Mouse (Mus musculus): ENCODE results near the gene Ndc80. TPM values are rescaled to one million over a fixed set of nuclear protein-coding genes. Genes with fewer than 3 reads are reported as not detected.

Gene Ndc80
- polyA plus RNA-seq, 1 experiment from 2014 or later = 10.3 TPM

GRCm38 (mm10) chr17:71495784-71496183 is 30.9 kb downstream of the Ndc80 start:
- Histone ChIP-seq H3K4me1 (replicated peaks) (no peaks in the 10 kb centered on the region), H3K36me3 (peaks cover 19% of the 10 kb centered on the region; the same call in 1 of the 2 replicates), H3K4me3 (no peak overlapping the region), H3K9me3 (no peaks in the 10 kb centered on the region), H3K27me3 (no peaks in the 10 kb centered on the region), H3K9ac (no peak overlapping the region), H3K4me2 (no peak overlapping the region), H3K27ac (no peak overlapping the region)
- WGBS = 93% methylated on average over 4 of the region's 4 CpGs
- no peak for ATAC-seq (ENCODE audit: low FRiP score)

- Histone ChIP-seq H3K4me3 (no peak overlapping the region), H3K36me3 (peaks cover 6% of the 10 kb centered on the region; the same call in 1 of the 2 replicates), H3K9ac (no peak overlapping the region), H3K27ac (no peak overlapping the region), H3K4me2 (no peak overlapping the region), H3K27me3 (no peaks in the 10 kb centered on the region), H3K4me1 (replicated peaks) (no peaks in the 10 kb centered on the region), H3K9me3 (no peaks in the 10 kb centered on the region)
- WGBS = 80% methylated on average over 4 of the region's 4 CpGs
- no peak for ATAC-seq (ENCODE audit: low FRiP score)
Measured at GRCm38 (mm10) chr17:71491332-71491686, 35.3 kb downstream of the Ndc80 start.

GRCm38 (mm10) chr17:71490666-71491331 is 35.9 kb downstream of the Ndc80 start:
- no peak overlapping the region for H3K9ac ChIP-seq
- no peaks in the 10 kb centered on the region for H3K4me1 ChIP-seq (replicated peaks)
- no peak overlapping the region for H3K4me3 ChIP-seq
- 87% methylated on average over 9 of the region's 9 CpGs for WGBS
- H3K36me3 ChIP-seq = peaks cover 5% of the 10 kb centered on the region; the same call in 1 of the 2 replicates
- no peak overlapping the region for H3K4me2 ChIP-seq
- ATAC-seq (ENCODE audit: low FRiP score) = no peak
- H3K9me3 ChIP-seq = no peaks in the 10 kb centered on the region
- no peak overlapping the region for H3K27ac ChIP-seq
- no peaks in the 10 kb centered on the region for H3K27me3 ChIP-seq

- H3K4me3 ChIP-seq = no peak overlapping the region
- H3K9ac ChIP-seq = no peak overlapping the region
- ATAC-seq (ENCODE audit: low FRiP score) = no peak
- no peaks in the 10 kb centered on the region for H3K9me3 ChIP-seq
- WGBS = 84% methylated on average over 9 of the region's 9 CpGs
- no peaks in the 10 kb centered on the region for H3K36me3 ChIP-seq
- H3K27me3 ChIP-seq = no peaks in the 10 kb centered on the region
- no peak overlapping the region for H3K4me2 ChIP-seq
- no peak overlapping the region for H3K27ac ChIP-seq
- H3K4me1 ChIP-seq (replicated peaks) = no peaks in the 10 kb centered on the region
Measured at GRCm38 (mm10) chr17:71489703-71490461, 36.8 kb downstream of the Ndc80 start.

- Histone ChIP-seq H3K27ac (peak overlapping the region; percentile 9; the same call in 1 of the 2 replicates), H3K4me1 (replicated peaks) (no peaks in the 10 kb centered on the region), H3K4me2 (no peak overlapping the region), H3K9ac (no peak overlapping the region), H3K9me3 (no peaks in the 10 kb centered on the region), H3K27me3 (no peaks in the 10 kb centered on the region), H3K36me3 (no peaks in the 10 kb centered on the region), H3K4me3 (no peak overlapping the region)
- ATAC-seq (ENCODE audit: low FRiP score) = no peak
- 54% methylated on average over 8 of the region's 8 CpGs for WGBS
Measured at GRCm38 (mm10) chr17:71486231-71486851, 40.3 kb downstream of the Ndc80 start.

- Histone ChIP-seq H3K4me2 (no peak overlapping the region), H3K4me3 (no peak overlapping the region), H3K27ac (peak overlapping the region; percentile 9; the same call in 1 of the 2 replicates), H3K9me3 (no peaks in the 10 kb centered on the region), H3K27me3 (no peaks in the 10 kb centered on the region), H3K36me3 (no peaks in the 10 kb centered on the region), H3K9ac (no peak overlapping the region; the same call in 1 of the 2 replicates), H3K4me1 (replicated peaks) (no peaks in the 10 kb centered on the region)
- WGBS = 64% methylated on average over 12 of the region's 12 CpGs
- no peak for ATAC-seq (ENCODE audit: low FRiP score)
Measured at GRCm38 (mm10) chr17:71485791-71486230, 40.8 kb downstream of the Ndc80 start.

- ATAC-seq (ENCODE audit: low FRiP score) = no peak
- Histone ChIP-seq H3K4me3 (no peak overlapping the region), H3K36me3 (no peaks in the 10 kb centered on the region), H3K9ac (no peak overlapping the region), H3K27me3 (no peaks in the 10 kb centered on the region), H3K4me2 (no peak overlapping the region), H3K9me3 (no peaks in the 10 kb centered on the region), H3K27ac (no peak overlapping the region), H3K4me1 (replicated peaks) (no peaks in the 10 kb centered on the region)
- WGBS = 89% methylated on average over 5 of the region's 5 CpGs
Measured at GRCm38 (mm10) chr17:71484711-71485110, 41.9 kb downstream of the Ndc80 start.

- no peaks in the 10 kb centered on the region for H3K27me3 ChIP-seq
- H3K4me1 ChIP-seq (replicated peaks) = no peaks in the 10 kb centered on the region
- no peak overlapping the region for H3K27ac ChIP-seq
- no peak overlapping the region for H3K9ac ChIP-seq
- 89% methylated on average over 7 of the region's 7 CpGs for WGBS
- no peak overlapping the region for H3K4me2 ChIP-seq
- no peak overlapping the region for H3K4me3 ChIP-seq
- ATAC-seq (ENCODE audit: low FRiP score) = no peak
- H3K9me3 ChIP-seq = no peaks in the 10 kb centered on the region
- H3K36me3 ChIP-seq = no peaks in the 10 kb centered on the region
Measured at GRCm38 (mm10) chr17:71483418-71484060, 43.1 kb downstream of the Ndc80 start.

- Histone ChIP-seq H3K36me3 (peaks cover 4% of the 10 kb centered on the region; the same call in 1 of the 2 replicates), H3K27ac (no peak overlapping the region), H3K9ac (no peak overlapping the region), H3K4me2 (no peak overlapping the region), H3K9me3 (no peaks in the 10 kb centered on the region), H3K27me3 (no peaks in the 10 kb centered on the region), H3K4me1 (replicated peaks) (peaks cover 9% of the 10 kb centered on the region), H3K4me3 (no peak overlapping the region)
- no peak for ATAC-seq (ENCODE audit: low FRiP score)
- WGBS = 78% methylated on average over 5 of the region's 5 CpGs
Measured at GRCm38 (mm10) chr17:71479381-71479901, 47.2 kb downstream of the Ndc80 start.

GRCm38 (mm10) chr17:71477481-71477880 is 49.2 kb downstream of the Ndc80 start:
- Histone ChIP-seq H3K9ac (no peak overlapping the region), H3K27me3 (no peaks in the 10 kb centered on the region), H3K36me3 (peaks cover 4% of the 10 kb centered on the region; the same call in 1 of the 2 replicates), H3K4me3 (no peak overlapping the region), H3K4me2 (no peak overlapping the region), H3K9me3 (no peaks in the 10 kb centered on the region), H3K4me1 (replicated peaks) (peaks cover 24% of the 10 kb centered on the region), H3K27ac (no peak overlapping the region)
- no peak for ATAC-seq (ENCODE audit: low FRiP score)
- WGBS = 93% methylated on average over 8 of the region's 8 CpGs

- peaks cover 25% of the 10 kb centered on the region for H3K4me1 ChIP-seq (replicated peaks)
- H3K9me3 ChIP-seq = no peaks in the 10 kb centered on the region
- no peaks in the 10 kb centered on the region for H3K27me3 ChIP-seq
- H3K27ac ChIP-seq = peak overlapping the region; percentile 99; the same call in 1 of the 2 replicates
- 83% methylated on average over 7 of the region's 7 CpGs for WGBS
- H3K4me3 ChIP-seq = peak overlapping the region; percentile 87
- H3K36me3 ChIP-seq = peaks cover 4% of the 10 kb centered on the region; the same call in 1 of the 2 replicates
- peak overlapping the region; percentile 91; the same call in 1 of the 2 replicates for H3K9ac ChIP-seq
- peak overlapping the region; percentile 94 for H3K4me2 ChIP-seq
- no peak for ATAC-seq (ENCODE audit: low FRiP score)
Measured at GRCm38 (mm10) chr17:71476346-71477020, 50.2 kb downstream of the Ndc80 start.
